Mouse (Mus musculus) thymus, adult 18-20 months (tissue): ENCODE results near the gene Sp3.
A peak's percentile ranks its signal among the peaks of the same experiment; 100 is the strongest.
"Not testable (repeated sequence)": the region's sequence is repeated elsewhere in the genome, so short reads cannot be mapped to it uniquely, and the experiment has no call there.

Experiments used
- DNase-seq, 2 experiments: peaks; one replicate each; pipeline ENCODE4 v3.0.0; 2022; ENCODE audit warnings: mixed read lengths in 2 of 2

The Sp3 gene

GRCm38 (mm10) chr2:72980337-72981074 is at the start of gene Sp3:
Gene Sp3 (minus strand): TSS chr2:72980446.
- DNase-seq = peak; percentile 96

- DNase-seq = no peak
Measured at GRCm38 (mm10) chr2:73029846-73030245, 49.6 kb upstream of the Sp3 start.

GRCm38 (mm10) chr2:73028019-73028418 is 47.8 kb upstream of the Sp3 start:
- no peak for DNase-seq

GRCm38 (mm10) chr2:73027126-73027525 is 46.9 kb upstream of the Sp3 start:
- no peak for DNase-seq

- DNase-seq = no peak
Measured at GRCm38 (mm10) chr2:73023803-73024202, 43.6 kb upstream of the Sp3 start.

GRCm38 (mm10) chr2:73021046-73021445 is 40.8 kb upstream of the Sp3 start:
- DNase-seq = no peak

GRCm38 (mm10) chr2:73019371-73020146 is 39.3 kb upstream of the Sp3 start:
- no peak for DNase-seq

- not testable (repeated sequence) for DNase-seq
Measured at GRCm38 (mm10) chr2:73014063-73014462, 33.8 kb upstream of the Sp3 start.

GRCm38 (mm10) chr2:73012636-73013035 is 32.4 kb upstream of the Sp3 start:
- no peak for DNase-seq

- DNase-seq = no peak
Measured at GRCm38 (mm10) chr2:73007472-73007871, 27.2 kb upstream of the Sp3 start.

GRCm38 (mm10) chr2:73005611-73006515 is 25.6 kb upstream of the Sp3 start:
- no peak for DNase-seq

GRCm38 (mm10) chr2:73003751-73004717 is 23.8 kb upstream of the Sp3 start:
- DNase-seq = peak; percentile 50 to 63

GRCm38 (mm10) chr2:73003049-73003448 is 22.8 kb upstream of the Sp3 start:
- DNase-seq = peak; percentile 64 to 83

GRCm38 (mm10) chr2:73002451-73002850 is 22.2 kb upstream of the Sp3 start:
- DNase-seq = no peak

- DNase-seq = no peak
Measured at GRCm38 (mm10) chr2:73001994-73002393, 21.7 kb upstream of the Sp3 start.

GRCm38 (mm10) chr2:73000194-73000593 is 19.9 kb upstream of the Sp3 start:
- DNase-seq = no peak

- no peak for DNase-seq
Measured at GRCm38 (mm10) chr2:72997586-72997985, 17.3 kb upstream of the Sp3 start.

GRCm38 (mm10) chr2:72996808-72997378 is 16.6 kb upstream of the Sp3 start:
- DNase-seq = peak; percentile 63 to 81

GRCm38 (mm10) chr2:72995346-72996097 is 15.3 kb upstream of the Sp3 start:
- peak in 1 of 2 experiments; percentile 47 for DNase-seq

- no peak for DNase-seq
Measured at GRCm38 (mm10) chr2:72994165-72994564, 13.9 kb upstream of the Sp3 start.

- no peak for DNase-seq
Measured at GRCm38 (mm10) chr2:72992497-72992896, 12.3 kb upstream of the Sp3 start.
